Mouse (Mus musculus) cerebellum, adult 9-10 months (tissue): Measurements from ENCODE around the gene Tmem150c.

Experiments used
- DNase-seq: peaks from one replicate; pipeline ENCODE4 v3.0.0; 2022

Tmem150c gene

GRCm38 (mm10) chr5:100047143-100047640 is 112.4 kb downstream of the Tmem150c start:
- DNase-seq: no peak

- no peak for DNase-seq
These were observed 113.5 kb downstream of the Tmem150c start for GRCm38 (mm10) chr5:100046096-100046495.

DNA sequence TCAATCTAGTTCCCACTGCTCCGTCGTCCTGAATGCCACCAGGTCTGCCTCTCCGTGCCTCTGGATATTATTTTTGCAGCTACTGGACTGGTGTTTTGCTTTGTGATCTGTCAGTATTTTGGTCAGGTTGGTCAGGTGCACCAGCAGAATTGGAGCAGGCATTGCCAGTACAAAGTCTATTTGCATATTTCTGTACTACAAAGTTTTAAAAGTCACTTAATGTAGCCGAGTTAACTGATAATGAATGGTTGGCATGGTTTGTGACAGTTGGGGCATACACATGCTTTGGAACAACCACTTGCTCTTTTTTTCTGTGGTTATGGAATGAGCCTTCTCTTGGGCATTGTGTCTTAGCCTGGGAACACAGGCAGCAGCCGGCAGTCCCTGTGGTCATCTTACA is 115.0 kb downstream of the Tmem150c start:
- no peak for DNase-seq

DNA sequence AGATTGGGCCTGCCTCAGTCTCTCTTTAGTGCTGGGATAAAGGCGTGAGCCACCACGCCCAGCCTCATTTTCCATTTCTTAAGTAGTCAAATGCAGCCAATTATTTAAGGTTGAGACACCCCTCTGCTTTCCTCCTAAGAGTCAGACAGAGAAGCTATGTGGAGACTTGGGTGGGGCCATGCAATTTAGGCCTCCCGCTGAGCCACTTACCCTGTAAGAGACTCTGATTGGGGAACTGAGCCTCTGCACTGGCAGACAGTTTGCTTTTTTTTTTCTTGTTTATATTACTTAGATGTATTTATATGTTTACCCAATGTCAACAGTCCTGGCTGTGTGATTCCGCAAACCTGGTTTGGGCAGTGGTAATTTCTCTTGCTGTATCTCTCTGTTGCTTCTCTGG is 115.6 kb downstream of the Tmem150c start:
- no peak for DNase-seq

- peak; percentile 76 for DNase-seq
These were observed 116.2 kb downstream of the Tmem150c start for GRCm38 (mm10) chr5:100043361-100043760.

- DNase-seq: no peak
These were observed 117.1 kb downstream of the Tmem150c start for GRCm38 (mm10) chr5:100042467-100042866.

GRCm38 (mm10) chr5:100041272-100041671 is 118.3 kb downstream of the Tmem150c start:
- no peak for DNase-seq

DNA sequence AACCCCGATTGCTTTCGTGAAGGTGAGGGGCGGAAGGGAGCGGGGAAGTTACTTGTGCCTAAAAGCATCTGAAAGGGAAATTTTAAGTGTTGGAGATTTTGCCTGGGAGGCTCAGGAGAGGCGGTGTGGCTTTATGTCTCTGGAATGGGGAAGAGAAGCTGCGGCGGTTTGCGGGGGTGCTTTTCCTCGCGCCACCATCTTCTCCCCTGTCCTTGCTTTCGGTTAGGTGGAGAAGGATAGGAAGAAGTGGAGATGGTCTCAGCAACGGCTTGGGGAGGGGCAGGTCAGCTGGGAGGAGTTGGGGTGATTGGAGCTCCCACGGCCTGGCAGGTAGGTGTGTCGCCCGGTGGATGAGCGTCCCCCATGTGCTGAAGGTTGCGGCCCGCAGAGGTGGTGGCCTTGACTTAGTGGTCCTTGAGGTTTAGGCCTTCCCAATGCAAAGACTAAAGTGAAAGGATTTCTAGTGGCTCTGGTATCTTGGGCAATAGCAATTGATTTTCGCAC is 119.3 kb downstream of the Tmem150c start:
- DNase-seq: peak; percentile 73

- DNase-seq: peak; percentile 94
These were observed 119.9 kb downstream of the Tmem150c start, which contains the start of the genes Hnrnpdl and Enoph1 for GRCm38 (mm10) chr5:100039602-100040142. Gene Hnrnpdl, minus strand, starts transcription at chr5:100039664. Gene Enoph1, plus strand, starts transcription at chr5:100039985.

- DNase-seq: peak; percentile 96
These were observed 120.7 kb downstream of the Tmem150c start for GRCm38 (mm10) chr5:100038714-100039601.

DNA sequence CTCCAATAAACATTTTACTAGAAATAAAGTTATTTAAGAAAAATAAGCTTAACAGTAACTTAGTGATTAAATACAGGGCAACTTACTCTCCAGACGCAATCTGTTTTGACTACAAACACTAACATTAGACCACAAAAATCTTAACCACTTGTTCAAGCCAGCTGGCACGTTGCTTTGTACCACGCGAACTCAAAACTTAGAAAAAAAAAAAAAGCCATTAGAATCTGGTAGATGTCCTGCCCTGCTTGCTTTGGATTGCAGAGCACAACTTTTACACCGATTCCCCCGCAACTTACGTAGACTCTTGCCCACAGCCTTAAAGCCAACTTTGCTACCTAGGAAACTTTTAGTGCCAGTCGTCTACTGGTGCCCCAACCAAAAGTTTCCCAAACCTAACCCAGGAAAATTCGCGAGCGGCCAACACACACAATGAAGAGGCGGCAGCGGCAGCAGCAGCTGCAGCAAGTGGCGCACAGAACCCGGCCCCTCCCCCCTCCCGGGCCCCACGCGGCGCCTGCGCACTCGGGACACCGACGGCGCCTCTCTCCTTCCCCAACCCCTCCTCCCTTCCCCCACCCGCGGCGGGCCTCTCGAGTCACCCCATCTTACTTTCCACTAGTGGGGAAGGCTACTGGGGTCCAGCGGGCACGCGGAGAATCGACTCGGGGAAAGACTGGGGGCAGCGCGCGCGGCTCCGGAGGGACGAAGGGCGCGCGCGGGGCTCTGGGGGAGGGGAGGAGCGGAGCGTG is 121.5 kb downstream of the Tmem150c start:
- DNase-seq: peak; percentile 84

- DNase-seq: no peak
These were observed 122.9 kb downstream of the Tmem150c start for GRCm38 (mm10) chr5:100036681-100037080.

- DNase-seq: no peak
These were observed 123.7 kb downstream of the Tmem150c start for GRCm38 (mm10) chr5:100035950-100036349.

DNA sequence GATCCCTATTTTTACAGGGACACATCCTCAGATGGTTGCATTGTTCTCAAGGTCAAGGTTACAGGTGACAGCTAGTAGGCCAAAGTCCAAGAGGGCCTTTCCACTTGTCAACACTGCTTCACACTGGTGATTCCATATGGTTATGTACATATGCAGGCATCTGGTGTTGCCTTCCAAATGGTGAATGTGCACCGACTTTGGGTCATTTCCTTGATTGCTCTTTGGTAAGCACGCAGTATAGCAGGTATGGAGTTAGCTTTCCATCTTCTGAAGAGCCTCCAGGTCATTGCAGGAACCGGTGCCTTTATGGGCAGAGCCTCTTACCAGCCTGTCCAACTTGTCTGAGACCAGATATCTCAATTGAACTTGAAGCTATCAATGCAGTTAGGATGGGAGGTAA is 127.0 kb downstream of the Tmem150c start:
- DNase-seq: no peak

DNA sequence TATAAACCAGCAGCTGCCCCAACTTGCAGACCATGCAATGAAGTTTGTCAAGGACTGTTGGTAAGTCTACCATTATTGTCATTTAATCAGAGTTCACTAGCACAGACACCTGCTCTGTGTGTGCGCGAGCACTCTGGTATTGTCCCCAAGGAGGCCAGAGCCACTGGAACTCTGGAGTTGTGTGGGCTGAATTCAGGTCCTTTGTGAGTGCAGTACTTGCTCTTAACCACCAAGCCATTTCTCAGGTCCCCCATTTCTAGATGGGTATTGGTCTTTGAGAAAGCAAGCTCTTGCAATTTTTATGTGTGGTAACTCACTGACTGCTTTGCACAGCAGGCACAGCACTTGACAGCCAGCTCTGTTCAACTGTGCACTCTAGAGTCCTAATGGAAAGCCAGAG is 127.5 kb downstream of the Tmem150c start:
- no peak for DNase-seq

DNA sequence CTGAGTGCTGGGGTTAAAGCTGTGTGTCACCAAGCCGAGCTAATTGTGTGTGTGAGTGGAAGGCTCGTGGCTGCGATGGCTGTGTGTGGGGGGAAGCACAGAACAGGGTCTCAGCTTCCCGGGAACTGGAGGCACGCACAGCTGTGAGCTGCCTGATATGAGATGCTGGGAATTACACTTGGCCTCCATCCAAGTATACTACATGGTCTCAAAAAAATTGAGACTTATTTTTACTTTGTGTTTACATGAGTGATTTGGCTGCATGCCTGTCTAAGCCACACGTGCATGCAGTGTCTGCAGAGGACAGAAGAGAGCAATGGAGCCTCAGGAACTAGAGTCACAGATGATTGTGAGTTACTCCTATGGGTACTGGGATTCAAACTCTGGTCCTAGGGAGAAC is 129.5 kb downstream of the Tmem150c start:
- DNase-seq: peak; percentile 19
